Mouse (Mus musculus): Measurements from ENCODE around the gene Pakap. TPM values are rescaled to one million over a fixed set of nuclear protein-coding genes. Genes with fewer than 3 reads are reported as not detected.

Gene Pakap
- polyA plus RNA-seq, 1 experiment from 2014 or later, result 1.4 TPM

DNA sequence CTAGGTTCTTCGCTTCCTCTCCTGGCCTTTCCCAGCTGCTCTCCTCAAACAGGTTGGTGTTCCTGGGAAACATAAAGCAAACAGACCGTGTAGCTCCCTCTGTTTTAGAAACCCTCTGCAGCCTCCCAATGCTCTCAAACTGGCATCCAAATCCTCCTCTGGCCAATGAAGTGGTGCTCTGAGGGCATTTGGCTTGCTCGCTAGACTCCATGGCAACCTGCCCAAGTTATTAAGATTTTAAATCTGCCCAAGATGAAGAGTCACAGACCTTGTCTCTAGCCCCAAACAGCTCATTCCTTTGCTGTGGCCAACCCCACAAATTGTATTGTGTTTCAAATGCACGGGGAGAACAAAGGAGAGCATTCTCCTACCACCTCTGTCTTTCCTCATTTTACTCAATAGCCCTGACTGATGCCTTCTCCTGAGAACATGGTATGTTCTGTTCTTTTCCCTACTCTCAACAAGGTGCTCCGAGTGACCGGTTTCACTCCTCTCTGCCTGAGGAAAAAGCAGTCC lies 356.6 kb downstream of the Pakap start:
- 60% methylated on average over 6 of the region's 6 CpGs for WGBS (ENCODE audit: insufficient replicate concordance)

GRCm38 (mm10) chr4:57927464-57928205 lies 359.7 kb downstream of the Pakap start:
- H3K36me3 ChIP-seq (replicated peaks), result no peaks in the 10 kb centered on the region
- no peaks in the 10 kb centered on the region for H3K27me3 ChIP-seq
- no peak overlapping the region for H3K4me3 ChIP-seq (replicated peaks)
- no peak overlapping the region for H3K4me2 ChIP-seq
- 25% methylated on average over 3 of the region's 3 CpGs for WGBS (ENCODE audit: insufficient replicate concordance)
- H3K27ac ChIP-seq (replicated peaks), result no peak overlapping the region
- H3K9ac ChIP-seq, result no peak overlapping the region
- H3K4me1 ChIP-seq (replicated peaks), result no peaks in the 10 kb centered on the region
- no peaks in the 10 kb centered on the region for H3K9me3 ChIP-seq (replicated peaks)
- ATAC-seq (ENCODE audit: insufficient read depth), result no peak

More for the DNA sequence above, 356.6 kb downstream of the Pakap start:
- H3K4me2 ChIP-seq, result no peak overlapping the region
- no peak overlapping the region for H3K4me3 ChIP-seq (replicated peaks)
- ATAC-seq (ENCODE audit: insufficient read depth), result no peak
- H3K4me1 ChIP-seq (replicated peaks), result no peaks in the 10 kb centered on the region
- no peaks in the 10 kb centered on the region for H3K36me3 ChIP-seq (replicated peaks)
- H3K9ac ChIP-seq, result no peak overlapping the region
- H3K27ac ChIP-seq (replicated peaks), result no peak overlapping the region
- H3K9me3 ChIP-seq (replicated peaks), result no peaks in the 10 kb centered on the region
- H3K27me3 ChIP-seq, result no peaks in the 10 kb centered on the region

DNA sequence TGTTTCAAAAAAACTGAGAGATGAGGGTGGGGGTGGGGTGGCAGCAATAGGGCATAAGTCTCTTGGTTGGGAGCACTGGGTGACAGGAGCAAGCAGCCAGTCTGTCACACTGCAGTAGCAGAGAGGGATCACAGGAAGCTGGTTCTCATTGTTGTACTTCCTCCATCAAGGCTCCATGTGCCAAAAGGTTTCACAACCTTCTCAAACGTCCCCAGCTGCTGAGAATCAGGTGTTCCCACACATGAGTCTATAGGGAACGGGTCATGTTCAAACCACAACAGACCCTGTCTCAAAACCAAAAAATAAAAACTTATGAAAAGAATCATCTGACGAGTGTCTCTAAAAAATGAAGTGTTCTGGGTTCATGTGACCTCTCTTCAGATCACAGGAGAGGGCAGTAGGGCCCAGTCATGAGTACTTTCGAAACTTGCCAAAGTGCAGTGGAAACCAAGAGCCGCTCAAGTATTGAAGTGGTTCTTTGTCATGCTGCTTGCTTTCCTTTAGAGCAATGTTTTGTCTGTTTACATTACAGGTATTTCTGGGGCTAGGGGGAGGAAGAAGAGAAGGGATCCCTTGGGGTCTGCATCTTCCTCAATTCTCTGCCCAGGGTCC lies 362.7 kb downstream of the Pakap start:
- Histone ChIP-seq H3K9ac (no peak overlapping the region), H3K27ac (replicated peaks) (no peak overlapping the region)
- 33% methylated on average over 5 of the region's 5 CpGs for WGBS (ENCODE audit: insufficient replicate concordance)

GRCm38 (mm10) chr4:57934181-57934580 lies 366.2 kb downstream of the Pakap start:
- Histone ChIP-seq H3K9me3 (replicated peaks) (no peaks in the 10 kb centered on the region), H3K4me2 (no peak overlapping the region), H3K27me3 (no peaks in the 10 kb centered on the region), H3K4me1 (replicated peaks) (no peaks in the 10 kb centered on the region), H3K36me3 (replicated peaks) (no peaks in the 10 kb centered on the region), H3K4me3 (replicated peaks) (no peak overlapping the region), H3K9ac (no peak overlapping the region), H3K27ac (replicated peaks) (no peak overlapping the region)
- WGBS (ENCODE audit: insufficient replicate concordance), result 43% methylated on average over 5 of the region's 5 CpGs
- ATAC-seq (ENCODE audit: insufficient read depth), result no peak

More for the DNA sequence above, 362.7 kb downstream of the Pakap start:
- no peaks in the 10 kb centered on the region for H3K27me3 ChIP-seq
- H3K4me1 ChIP-seq (replicated peaks), result no peaks in the 10 kb centered on the region
- no peak overlapping the region for H3K4me3 ChIP-seq (replicated peaks)
- no peaks in the 10 kb centered on the region for H3K36me3 ChIP-seq (replicated peaks)
- ATAC-seq (ENCODE audit: insufficient read depth), result no peak
- no peaks in the 10 kb centered on the region for H3K9me3 ChIP-seq (replicated peaks)
- no peak overlapping the region for H3K4me2 ChIP-seq

GRCm38 (mm10) chr4:57937292-57937691 lies 369.3 kb downstream of the Pakap start:
- no peaks in the 10 kb centered on the region for H3K9me3 ChIP-seq (replicated peaks)
- no peaks in the 10 kb centered on the region for H3K36me3 ChIP-seq (replicated peaks)
- H3K9ac ChIP-seq, result no peak overlapping the region
- no peak overlapping the region for H3K4me2 ChIP-seq
- WGBS (ENCODE audit: insufficient replicate concordance), result 66% methylated on average over 6 of the region's 6 CpGs
- no peak overlapping the region for H3K27ac ChIP-seq (replicated peaks)
- no peak overlapping the region for H3K4me3 ChIP-seq (replicated peaks)
- no peak for ATAC-seq (ENCODE audit: insufficient read depth)
- H3K4me1 ChIP-seq (replicated peaks), result no peaks in the 10 kb centered on the region
- no peaks in the 10 kb centered on the region for H3K27me3 ChIP-seq

- H3K4me3 ChIP-seq (replicated peaks), result no peak overlapping the region
- no peaks in the 10 kb centered on the region for H3K9me3 ChIP-seq (replicated peaks)
- 42% methylated on average over 4 of the region's 4 CpGs for WGBS (ENCODE audit: insufficient replicate concordance)
- no peaks in the 10 kb centered on the region for H3K27me3 ChIP-seq
- H3K4me1 ChIP-seq (replicated peaks), result no peaks in the 10 kb centered on the region
- no peak for ATAC-seq (ENCODE audit: insufficient read depth)
- H3K36me3 ChIP-seq (replicated peaks), result peaks cover 27% of the 10 kb centered on the region
- H3K27ac ChIP-seq (replicated peaks), result no peak overlapping the region
- no peak overlapping the region for H3K4me2 ChIP-seq
- no peak overlapping the region for H3K9ac ChIP-seq
Observed at GRCm38 (mm10) chr4:57940631-57941030, 372.7 kb downstream of the Pakap start.

- Histone ChIP-seq H3K27ac (replicated peaks) (no peak overlapping the region), H3K4me2 (no peak overlapping the region), H3K9ac (no peak overlapping the region), H3K27me3 (no peaks in the 10 kb centered on the region), H3K4me1 (replicated peaks) (no peaks in the 10 kb centered on the region), H3K4me3 (replicated peaks) (no peak overlapping the region), H3K9me3 (replicated peaks) (no peaks in the 10 kb centered on the region), H3K36me3 (replicated peaks) (peaks cover 47% of the 10 kb centered on the region)
- ATAC-seq (ENCODE audit: insufficient read depth), result no peak
- 78% methylated on average over 2 of the region's 2 CpGs for WGBS (ENCODE audit: insufficient replicate concordance)
Observed at GRCm38 (mm10) chr4:57942892-57943291, 374.9 kb downstream of the Pakap start.

Other genes with a start within 250 kb of the Pakap start
- 0.16 and 0.46 TPM in 2 replicates for gene Palm2, start 133.9 kb upstream of the Pakap start, polyA plus RNA-seq (2015; fragmentation: Nextera tagmentation; extraction: Ambion mirVana)
- gene Akap2, start 149.5 kb downstream of the Pakap start, polyA plus RNA-seq (2015; fragmentation: Nextera tagmentation; extraction: Ambion mirVana), result 2.2 TPM in 2 replicates

All from liver, embryonic 15.5 days (tissue).